Mouse (Mus musculus) CH12.LX (cell line): ENCODE measurements around the gene Mvd. TPM values are rescaled to one million over a fixed set of nuclear protein-coding genes. Genes with fewer than 3 reads are reported as not detected.

Experiments
- DNase-seq: peaks from one replicate; pipeline ENCODE4 v3.0.0-alpha.2; 2013; ENCODE audit errors: extremely low read depth
- H3K27ac ChIP-seq: 2 replicates; pipeline ENCODE4 v1.5.1; 2012; ENCODE audit warnings: low read depth, mild to moderate bottlenecking, control low read depth, moderate library complexity; ENCODE audit not compliant: insufficient read depth
- H3K27me3 ChIP-seq: replicated peaks from 2 replicates; pipeline ENCODE3; 2012; ENCODE audit warnings: inconsistent platforms
- H3K36me3 ChIP-seq, 2 experiments: replicated peaks in 1 of 2; 2 replicates each; pipeline versions ENCODE3 to v1.6.1; 2012; ENCODE audit warnings: inconsistent platforms in 1 of 2, low read length in 1 of 2, mild to moderate bottlenecking in 1 of 2, mixed read lengths in 1 of 2, moderate library complexity in 1 of 2; ENCODE audit not compliant: control insufficient read depth in 1 of 2, insufficient read depth in 1 of 2
- H3K4me1 ChIP-seq, 2 experiments: 2 replicates each; pipeline ENCODE4 v1.6.1; 2012; ENCODE audit warnings: inconsistent platforms in 1 of 2, moderate library complexity in 1 of 2; ENCODE audit not compliant: insufficient read depth in 2 of 2, control insufficient read depth in 1 of 2
- H3K4me2 ChIP-seq: 2 replicates; pipeline ENCODE4 v1.6.1; 2012; ENCODE audit warnings: low read depth, mild to moderate bottlenecking, control low read depth; ENCODE audit not compliant: poor library complexity, insufficient read depth, severe bottlenecking
- H3K4me3 ChIP-seq, 3 experiments: fragments of 150-350 bp in 1 of 3; sonication (generic) in 1 of 3; replicated peaks in 1 of 3; 2 replicates each; pipeline versions ENCODE3 to v1.5.1; 2011 to 2012; ENCODE audit warnings: low read depth in 2 of 3, low read length in 2 of 3, mild to moderate bottlenecking in 2 of 3, moderate library complexity in 2 of 3, control low read depth in 1 of 3, improper control_type of control experiment in 1 of 3, inconsistent platforms in 1 of 3, mixed read lengths in 1 of 3; ENCODE audit not compliant: poor library complexity in 1 of 3
- H3K79me2 ChIP-seq: replicated peaks from 2 replicates; pipeline ENCODE4 v1.6.1; 2012; ENCODE audit warnings: mild to moderate bottlenecking, moderate library complexity; ENCODE audit not compliant: control insufficient read depth, poor library complexity, insufficient read depth, severe bottlenecking; ENCODE audit errors: extremely low read depth
- H3K9ac ChIP-seq: 2 replicates; pipeline ENCODE4 v1.6.1; 2012; ENCODE audit warnings: low read depth, mild to moderate bottlenecking, control low read depth, moderate library complexity; ENCODE audit not compliant: insufficient read depth
- H3K9me3 ChIP-seq: replicated peaks from 2 replicates; pipeline ENCODE3; 2012; ENCODE audit warnings: low read length, inconsistent platforms, mixed read lengths
- BHLHE40 ChIP-seq: IDR thresholded peaks from 2 replicates; pipeline ENCODE4 v1.6.1; 2011; ENCODE audit warnings: mild to moderate bottlenecking, low read depth, low read length, improper control_type of control experiment
- CHD1 ChIP-seq: IDR thresholded peaks from 2 replicates; pipeline ENCODE4 v1.6.1; 2012; ENCODE audit warnings: low read depth, low read length, improper control_type of control experiment, inconsistent platforms
- CHD2 ChIP-seq: IDR thresholded peaks from 2 replicates; pipeline ENCODE4 v1.6.1; 2011; ENCODE audit warnings: low read length, improper control_type of control experiment
- CTCF ChIP-seq, 2 experiments: IDR thresholded peaks in 1 of 2; conservative IDR thresholded peaks in 1 of 2; 2 replicates each; pipeline ENCODE4 v1.5.1; 2011 to 2012; ENCODE audit warnings: low read depth in 2 of 2, low read length in 2 of 2, improper control_type of control experiment in 1 of 2, inconsistent platforms in 1 of 2, mild to moderate bottlenecking in 1 of 2, moderate library complexity in 1 of 2
- E2F4 ChIP-seq: IDR thresholded peaks from 2 replicates; pipeline ENCODE4 v1.6.1; 2011; ENCODE audit warnings: low read depth, low read length, improper control_type of control experiment; ENCODE audit not compliant: insufficient replicate concordance
- ELF1 ChIP-seq: IDR thresholded peaks from 2 replicates; pipeline ENCODE4 v1.6.1; 2014; ENCODE audit warnings: low read depth, mild to moderate bottlenecking, inconsistent platforms, low read length, improper control_type of control experiment
- EP300 ChIP-seq: IDR thresholded peaks from 2 replicates; pipeline ENCODE4 v1.6.1; 2011; ENCODE audit warnings: low read length, improper control_type of control experiment
- ETS1 ChIP-seq: conservative IDR thresholded peaks from 2 replicates; pipeline ENCODE4 v1.6.1; 2012; ENCODE audit warnings: low read depth, mild to moderate bottlenecking, inconsistent platforms, low read length, improper control_type of control experiment, moderate library complexity
- IRF4 ChIP-seq: IDR thresholded peaks from 2 replicates; pipeline ENCODE4 v1.6.1; 2014; ENCODE audit warnings: low read depth, mild to moderate bottlenecking, inconsistent platforms, low read length, improper control_type of control experiment
- JUN ChIP-seq: IDR thresholded peaks from 2 replicates; pipeline ENCODE4 v1.6.1; 2011; ENCODE audit warnings: low read depth, mild to moderate bottlenecking, low read length, improper control_type of control experiment, moderate library complexity; ENCODE audit not compliant: insufficient read depth
- JUND ChIP-seq: conservative IDR thresholded peaks from 2 replicates; pipeline ENCODE4 v1.6.1; 2011; ENCODE audit warnings: low read depth, low read length, improper control_type of control experiment
- KAT2A ChIP-seq: IDR thresholded peaks from 2 replicates; pipeline ENCODE4 v1.6.1; 2012; ENCODE audit warnings: low read length, improper control_type of control experiment, inconsistent platforms; ENCODE audit not compliant: insufficient replicate concordance
- MAFK ChIP-seq: IDR thresholded peaks from 2 replicates; pipeline ENCODE4 v1.6.1; 2011; ENCODE audit warnings: low read length, improper control_type of control experiment; ENCODE audit not compliant: insufficient replicate concordance
- MAX ChIP-seq: IDR thresholded peaks from 2 replicates; pipeline ENCODE4 v1.6.1; 2011; ENCODE audit warnings: low read length, improper control_type of control experiment
- MAZ ChIP-seq: IDR thresholded peaks from 2 replicates; pipeline ENCODE4 v1.6.1; 2012; ENCODE audit warnings: low read depth, mild to moderate bottlenecking, inconsistent platforms, low read length, improper control_type of control experiment, moderate library complexity
- MEF2A ChIP-seq: IDR thresholded peaks from 2 replicates; pipeline ENCODE4 v1.6.1; 2014; ENCODE audit warnings: low read depth, mild to moderate bottlenecking, inconsistent platforms, low read length, improper control_type of control experiment, borderline replicate concordance
- MYC ChIP-seq: IDR thresholded peaks from 2 replicates; pipeline ENCODE4 v1.6.1; 2011; ENCODE audit warnings: low read depth, mild to moderate bottlenecking, improper control_type of control experiment, low read length
- NRF1 ChIP-seq: IDR thresholded peaks from 2 replicates; pipeline ENCODE4 v1.6.1; 2014; ENCODE audit warnings: low read depth, mild to moderate bottlenecking, inconsistent platforms, low read length, improper control_type of control experiment, moderate library complexity
- PAX5 ChIP-seq: IDR thresholded peaks from 2 replicates; pipeline ENCODE4 v1.6.1; 2012; ENCODE audit warnings: low read length, inconsistent platforms, mixed read lengths
- RAD21 ChIP-seq: IDR thresholded peaks from 2 replicates; pipeline ENCODE4 v1.6.1; 2011; ENCODE audit warnings: low read depth, mild to moderate bottlenecking, low read length, improper control_type of control experiment, moderate library complexity
- RCOR1 ChIP-seq: conservative IDR thresholded peaks from 2 replicates; pipeline ENCODE4 v1.6.1; 2012; ENCODE audit warnings: low read depth, mild to moderate bottlenecking, inconsistent platforms, low read length, improper control_type of control experiment
- SIN3A ChIP-seq: IDR thresholded peaks from 2 replicates; pipeline ENCODE4 v1.6.1; 2012; ENCODE audit warnings: low read length, improper control_type of control experiment, inconsistent platforms
- SMC3 ChIP-seq: IDR thresholded peaks from 2 replicates; pipeline ENCODE4 v1.6.1; 2011; ENCODE audit warnings: low read depth, low read length, improper control_type of control experiment
- TBP ChIP-seq: conservative IDR thresholded peaks from 2 replicates; pipeline ENCODE4 v1.6.1; 2011; ENCODE audit warnings: low read depth, low read length, improper control_type of control experiment
- TCF12 ChIP-seq: IDR thresholded peaks from 2 replicates; pipeline ENCODE4 v1.6.1; 2014; ENCODE audit warnings: low read depth, mild to moderate bottlenecking, inconsistent platforms, low read length, improper control_type of control experiment
- UBTF ChIP-seq: IDR thresholded peaks from 2 replicates; pipeline ENCODE4 v1.6.1; 2012; ENCODE audit warnings: low read depth, mild to moderate bottlenecking, inconsistent platforms, low read length, improper control_type of control experiment, moderate library complexity
- USF2 ChIP-seq: conservative IDR thresholded peaks from 2 replicates; pipeline ENCODE4 v1.6.1; 2011; ENCODE audit warnings: low read depth, low read length, improper control_type of control experiment
- ZKSCAN1 ChIP-seq: IDR thresholded peaks from 2 replicates; pipeline ENCODE4 v1.6.1; 2012; ENCODE audit warnings: low read depth, inconsistent platforms, low read length, improper control_type of control experiment, borderline replicate concordance
- dilution Hi-C: fragments of 300-500 bp; cut with MboI; formaldehyde crosslinking; loops from 2 replicates; pipeline ENCODE4 v1.14.3; 2020; ENCODE audit warnings: low sequenced_read_pairs; ENCODE audit not compliant: extremely low pct_unique_long_range_greater_than_20kb, extremely low pct_ligation_motif_present
- in situ Hi-C: fragments of 300-500 bp; cut with MboI; formaldehyde crosslinking; loops from 3 replicates; pipeline ENCODE4 v1.14.3; 2019; ENCODE audit warnings: low sequenced_read_pairs, low pct_ligation_motif_present, low pct_unique_long_range_greater_than_20kb, mixed read lengths
- polyA plus RNA-seq: library from polyadenylated mRNA; unstranded; fragments of >175 nt; gene quantifications from 2 replicates; pipeline ENCODE4 v1.2.1, GENCODE M21; 2012; ENCODE audit warnings: low read depth; ENCODE audit not compliant: insufficient read length
- total RNA-seq, 2 experiments: library from RNA; depleted of rRNA; stranded (reverse); fragments of 300-350 nt in 1 of 2; fragments of >200 nt in 1 of 2; gene quantifications; 2 replicates each; pipeline ENCODE4 v1.2.3; 2012 to 2014

The Mvd gene
- total and polyA plus RNA-seq, 3 experiments = 47.3 to 80.3 (median 54.0) TPM

- Histone ChIP-seq H3K9me3 (no peaks in the 10 kb centered on the region), H3K27ac (no peak overlapping the region), H3K79me2 (no peaks in the 10 kb centered on the region), H3K4me3 (no peak overlapping the region), H3K9ac (no peak overlapping the region), H3K4me2 (0 out of 2 replicates have a peak overlapping the region, but pooled peaks have one; percentile 69), H3K4me1 (peaks cover 4 to 30% of the 10 kb centered on the region in 2 experiments; a peak in 3 of 4 replicates), H3K27me3 (no peaks in the 10 kb centered on the region), H3K36me3 (peaks cover 0 to 14% of the 10 kb centered on the region in 2 experiments)
- in situ Hi-C loops = loop anchor here (25.0 kb wide), 1 partner anchor 858 kb away; the partner anchor contains the start of genes Fbxo31 and Map1lc3b
- TF ChIP-seq CTCF (conservative IDR thresholded peaks at IDR 0.05 in 1 of 2, IDR thresholded peaks at IDR 0.05 in 1 of 2; ENCODE audit: low read depth in 2 of 2, low read length in 2 of 2) (peak in 1 of 2 experiments; percentile 35; a peak in 1 of 4 replicates), MAX (no peak), CHD1 (no peak), SMC3 (peak; percentile 35), ETS1 (no peak), SIN3A (no peak), EP300 (no peak), E2F4 (no peak), TBP (no peak), RAD21 (peak; percentile 26), BHLHE40 (no peak), NRF1 (0 out of 2 replicates have a peak, but pooled peaks have one; percentile 8), TCF12 (no peak), IRF4 (no peak), JUN (no peak), PAX5 (no peak), ELF1 (no peak), CHD2 (no peak)
- dilution Hi-C loops = no loop called here
- no peak for DNase-seq
These were observed 2.0 kb upstream of the Mvd start for GRCm38 (mm10) chr8:122445203-122445602.

- no peaks in the 10 kb centered on the region for H3K79me2 ChIP-seq
- DNase-seq = peak; percentile 86
- H3K9me3 ChIP-seq = peaks cover 3% of the 10 kb centered on the region
- H3K27ac ChIP-seq = peak overlapping the region; percentile 54
- peak overlapping the region; percentile 69 for H3K4me2 ChIP-seq
- in situ Hi-C loops = loop anchor here (25.0 kb wide), 1 partner anchor 857 kb away; the partner anchor contains the start of genes Fbxo31 and Map1lc3b
- H3K4me3 ChIP-seq = peak overlapping the region; percentile 65 to 74 (median 73)
- H3K27me3 ChIP-seq = no peaks in the 10 kb centered on the region
- dilution Hi-C loops = no loop called here
- peaks cover 4 to 32% of the 10 kb centered on the region in 2 experiments; a peak in 3 of 4 replicates for H3K4me1 ChIP-seq
- peak overlapping the region; percentile 72 for H3K9ac ChIP-seq
- H3K36me3 ChIP-seq = peaks cover 8 to 24% of the 10 kb centered on the region in 2 experiments
- peak; percentile 68 for TF ChIP-seq NRF1
- peak; percentile 58 for TF ChIP-seq ELF1
- TF ChIP-seq MEF2A = no peak
- no peak for TF ChIP-seq RCOR1
- no peak for TF ChIP-seq MYC
- TF ChIP-seq CTCF (conservative IDR thresholded peaks at IDR 0.05 in 1 of 2, IDR thresholded peaks at IDR 0.05 in 1 of 2; ENCODE audit: low read depth in 2 of 2, low read length in 2 of 2) = no peak
- no peak for TF ChIP-seq JUND
- peak; percentile 83 for TF ChIP-seq CHD1
- TF ChIP-seq USF2 = no peak
- TF ChIP-seq MAFK = no peak
- TF ChIP-seq MAZ = no peak
- no peak for TF ChIP-seq ZKSCAN1
- no peak for TF ChIP-seq JUN
- no peak for TF ChIP-seq KAT2A
- TF ChIP-seq SIN3A = peak; percentile 90
- peak; percentile 32; the same call in 1 of the 2 replicates for TF ChIP-seq MAX
- no peak for TF ChIP-seq PAX5
- TF ChIP-seq UBTF = no peak
- TF ChIP-seq ETS1 = peak; percentile 36; the same call in 1 of the 2 replicates
- peak; percentile 76 for TF ChIP-seq TBP
These were observed 981 bp upstream of the Mvd start for GRCm38 (mm10) chr8:122444058-122444748.
